Mouse (Mus musculus) cortical plate, adult 2 months (tissue): ENCODE data around the gene Ms4a4c.

Source experiments
- CTCF ChIP-seq: fragments of 200-500 bp; IDR thresholded peaks from 2 replicates; pipeline ENCODE4 v1.5.1; 2011; ENCODE audit warnings: mild to moderate bottlenecking, control low read depth, low read length; ENCODE audit not compliant: insufficient read depth; ENCODE audit errors: extremely low read depth
- POLR2A ChIP-seq: fragments of 200-500 bp; IDR thresholded peaks from 2 replicates; pipeline ENCODE4 v1.6.1; 2011; ENCODE audit warnings: mild to moderate bottlenecking, low read length, control low read depth; ENCODE audit not compliant: insufficient read depth; ENCODE audit errors: extremely low read depth

- no peak for TF ChIP-seq CTCF
- TF ChIP-seq POLR2A, result no peak
Measured at GRCm38 (mm10) chr19:11376399-11376798, 28.2 kb upstream of the Ms4a4c start.
